ENCODE assay signal across 9 mouse cellular contexts in genomic region chr9:107984754-107985055, GRCm38 (mm10). TPM values are rescaled to one million over a fixed set of nuclear protein-coding genes. Genes with fewer than 3 reads are reported as not detected.
A peak's percentile ranks its signal among the peaks of the same experiment; 100 is the strongest.
DNase-seq lines count a peak whose midpoint lies in the region; ATAC-seq and TF ChIP-seq lines count a peak whose summit lies in the region.
"Had no signal": no experiment of that assay in that cellular context is flagged by ENCODE, and none has a peak within 500 bp of the region (broad histone marks: within the 10 kb centered on the region; RNA-seq: fewer than 3 reads in every experiment).

No protein-coding gene starts in this region.

- 42% methylated on average over 9 of the region's 9 CpGs for WGBS in intestine, embryonic 16.5 days
- WGBS in neural tube, embryonic 13.5 days, result 67% methylated on average over 9 of the region's 9 CpGs

- H3K9ac ChIP-seq in intestine, embryonic 16.5 days (ENCODE audit: low read depth, low read length), result peak overlapping the region; percentile 81
- peak overlapping the region; percentile 76 for H3K9ac ChIP-seq in neural tube, embryonic 13.5 days

- no peaks in the 10 kb centered on the region for H3K27me3 ChIP-seq in intestine, embryonic 16.5 days (replicated peaks; ENCODE audit: control insufficient read depth, insufficient read depth, low read length)
- H3K27me3 ChIP-seq in neural tube, embryonic 13.5 days, result peaks cover 31% of the 10 kb centered on the region
- H3K27me3 ChIP-seq: Patski had no signal

- peak; percentile 0; the same call in 1 of the 2 replicates for ATAC-seq in erythroblast, adult 5-6 weeks (replicated peaks; ENCODE audit: low FRiP score, poor library complexity, severe bottlenecking)
- ATAC-seq in intestine, embryonic 16.5 days, result no peak
- no peak for ATAC-seq in neural tube, embryonic 13.5 days (ENCODE audit: low read depth)

- peaks cover 31% of the 10 kb centered on the region for H3K4me1 ChIP-seq in intestine, embryonic 16.5 days (ENCODE audit: control insufficient read depth, insufficient read depth, low read length)
- H3K4me1 ChIP-seq in neural tube, embryonic 13.5 days (replicated peaks), result peaks cover 45% of the 10 kb centered on the region

- DNase-seq in layer of hippocampus, adult 2 months (ENCODE audit: low spot score in 2 of 2), result no peak
- no peak for DNase-seq in layer of hippocampus, adult 18-20 months (ENCODE audit: low spot score in 2 of 2)
- no peak for DNase-seq in left cerebral cortex, adult 9 months (ENCODE audit: low spot score in 2 of 2)
- no peak for DNase-seq in B cell, adult 2 months
- no peak for DNase-seq in embryo, embryonic 10.5 days (ENCODE audit: low spot score)

- H3K27ac ChIP-seq in layer of hippocampus, adult 2 months, result peak overlapping the region; percentile 96
- peak overlapping the region; percentile 100 for H3K27ac ChIP-seq in intestine, embryonic 16.5 days (ENCODE audit: low read length)
- H3K27ac ChIP-seq in neural tube, embryonic 13.5 days (replicated peaks), result peak overlapping the region; percentile 94

- no peaks in the 10 kb centered on the region for H3K36me3 ChIP-seq in intestine, embryonic 16.5 days (ENCODE audit: control insufficient read depth, insufficient read depth, low read length)
- H3K36me3 ChIP-seq in neural tube, embryonic 13.5 days, result no peaks in the 10 kb centered on the region

- H3K4me3 ChIP-seq in layer of hippocampus, adult 2 months, result peak overlapping the region; percentile 81
- peak overlapping the region; percentile 86 for H3K4me3 ChIP-seq in intestine, embryonic 16.5 days (ENCODE audit: low read length)
- H3K4me3 ChIP-seq in neural tube, embryonic 13.5 days, result peak overlapping the region; percentile 67

- H3K4me2 ChIP-seq in intestine, embryonic 16.5 days (ENCODE audit: low read depth, low read length), result peak overlapping the region; percentile 88
- H3K4me2 ChIP-seq in neural tube, embryonic 13.5 days, result peak overlapping the region; percentile 82

- H3K9me3 ChIP-seq in intestine, embryonic 16.5 days (ENCODE audit: control insufficient read depth, low read length), result no peaks in the 10 kb centered on the region
- no peaks in the 10 kb centered on the region for H3K9me3 ChIP-seq in neural tube, embryonic 13.5 days

- no peak for TF ChIP-seq CTCF in layer of hippocampus, adult 2 months (conservative IDR thresholded peaks at IDR 0.05)

RNA-seq across cellular contexts. Expression of gene Inka1, which starts 1.0 kb away (rescaled TPM):
- total RNA-seq in layer of hippocampus, adult 2 months (2021), result 10 to 100 TPM in 1 of 2 experiments, 1 to 10 TPM in 1; 9.7 to 10.8 TPM
- 10 to 100 TPM; 10.7 to 14.7 TPM for total RNA-seq in layer of hippocampus, adult 18-20 months (2021)
- 11.1 and 32.3 TPM in 2 replicates for total RNA-seq in erythroblast, adult 5-6 weeks (2015; ENCODE audit: low replicate concordance)
- 16.3 and 18.1 TPM in 2 replicates for total RNA-seq in erythroblast, adult 5-6 weeks (2017; ENCODE audit: low replicate concordance)
- 34.0 and 35.8 TPM in 2 replicates for polyA plus RNA-seq in intestine, embryonic 16.5 days (2015; fragmentation: Nextera tagmentation; extraction: Ambion mirVana)
- polyA plus RNA-seq in neural tube, embryonic 13.5 days (2015; fragmentation: Nextera tagmentation; extraction: Ambion mirVana), result 28.8 and 30.7 TPM in 2 replicates

RNA-seq across cellular contexts. Expression of gene Gm20661, which starts 1.8 kb away (rescaled TPM):
- total RNA-seq in layer of hippocampus, adult 2 months (2021), result 1 to 10 TPM; 1.1 to 1.7 TPM
- 1 to 10 TPM; 2.0 TPM for total RNA-seq in layer of hippocampus, adult 18-20 months (2021)
- 0.96 and 4.4 TPM in 2 replicates for total RNA-seq in erythroblast, adult 5-6 weeks (2015; ENCODE audit: low replicate concordance)
- 5.3 and 12.9 TPM in 2 replicates for total RNA-seq in erythroblast, adult 5-6 weeks (2017; ENCODE audit: low replicate concordance)
- polyA plus RNA-seq in intestine, embryonic 16.5 days (2015; fragmentation: Nextera tagmentation; extraction: Ambion mirVana), result 4.5 and 5.0 TPM in 2 replicates
- 2.0 and 2.2 TPM in 2 replicates for polyA plus RNA-seq in neural tube, embryonic 13.5 days (2015; fragmentation: Nextera tagmentation; extraction: Ambion mirVana)
- polyA plus RNA-seq: Patski had no signal

RNA-seq across cellular contexts. Expression of gene Cdhr4, which starts 7.6 kb away (rescaled TPM):
- total RNA-seq in layer of hippocampus, adult 2 months (2021), result 1 to 10 TPM; 5.8 to 6.4 TPM
- total RNA-seq in layer of hippocampus, adult 18-20 months (2021), result 1 to 10 TPM; 4.4 to 6.9 TPM
- total RNA-seq in erythroblast, adult 5-6 weeks (2015; ENCODE audit: low replicate concordance), result 4.4 and 11.3 TPM in 2 replicates
- 2.5 and 17.0 TPM in 2 replicates for total RNA-seq in erythroblast, adult 5-6 weeks (2017; ENCODE audit: low replicate concordance)
- 9.0 and 9.6 TPM in 2 replicates for polyA plus RNA-seq in intestine, embryonic 16.5 days (2015; fragmentation: Nextera tagmentation; extraction: Ambion mirVana)
- 2.6 and 3.4 TPM in 2 replicates for polyA plus RNA-seq in neural tube, embryonic 13.5 days (2015; fragmentation: Nextera tagmentation; extraction: Ambion mirVana)
- polyA plus RNA-seq: Patski had no signal

RNA-seq across cellular contexts. Expression of gene Uba7, which starts 9.4 kb away (rescaled TPM):
- 1 to 10 TPM; 5.4 to 5.7 TPM for total RNA-seq in layer of hippocampus, adult 2 months (2021)
- 1 to 10 TPM; 5.1 to 5.9 TPM for total RNA-seq in layer of hippocampus, adult 18-20 months (2021)
- 392 and 403 TPM in 2 replicates for total RNA-seq in erythroblast, adult 5-6 weeks (2015; ENCODE audit: low replicate concordance)
- 364 and 493 TPM in 2 replicates for total RNA-seq in erythroblast, adult 5-6 weeks (2017; ENCODE audit: low replicate concordance)
- 32.8 and 35.5 TPM in 2 replicates for polyA plus RNA-seq in intestine, embryonic 16.5 days (2015; fragmentation: Nextera tagmentation; extraction: Ambion mirVana)
- polyA plus RNA-seq in neural tube, embryonic 13.5 days (2015; fragmentation: Nextera tagmentation; extraction: Ambion mirVana), result 7.6 and 9.3 TPM in 2 replicates

RNA-seq across cellular contexts. Expression of gene Gm20662, which starts 11.4 kb away (rescaled TPM):
- 1 to 10 TPM; 2.4 to 3.8 TPM for total RNA-seq in layer of hippocampus, adult 2 months (2021)
- total RNA-seq in layer of hippocampus, adult 18-20 months (2021), result 1 to 10 TPM; 2.5 to 5.5 TPM
- total RNA-seq in erythroblast, adult 5-6 weeks (2015; ENCODE audit: low replicate concordance), result not detected in 2 replicates
- 2.5 and 16.9 TPM in 2 replicates for total RNA-seq in erythroblast, adult 5-6 weeks (2017; ENCODE audit: low replicate concordance)
- 0.07 and 0.54 TPM in 2 replicates for polyA plus RNA-seq in intestine, embryonic 16.5 days (2015; fragmentation: Nextera tagmentation; extraction: Ambion mirVana)
- polyA plus RNA-seq in neural tube, embryonic 13.5 days (2015; fragmentation: Nextera tagmentation; extraction: Ambion mirVana), result 1.4 TPM in 1 of 2 replicates, not detected in the other
- polyA plus RNA-seq: Patski had no signal
